Comparison of ENCODE assay signal across 8 mouse cellular contexts in the genomic region with DNA sequence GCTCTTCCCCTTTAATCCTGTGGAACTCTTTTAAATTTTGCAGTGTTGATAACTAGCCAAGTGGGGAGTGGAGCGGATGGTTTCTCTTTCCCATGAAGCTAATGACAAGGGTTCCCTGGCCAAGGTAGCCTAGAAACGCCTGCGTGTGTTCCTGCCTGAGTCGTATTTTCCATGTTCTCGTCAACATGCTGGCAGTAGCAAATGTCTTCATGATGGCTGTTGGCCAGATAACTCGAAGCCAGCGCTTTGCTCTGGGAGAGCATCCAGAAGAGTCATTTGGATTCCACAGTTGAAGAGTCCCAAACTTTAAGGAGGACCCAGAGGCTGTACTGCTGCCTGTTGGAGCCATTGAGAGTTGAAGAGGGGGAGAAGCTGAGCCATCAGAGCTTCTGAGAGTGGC. TPM values are rescaled to one million over a fixed set of nuclear protein-coding genes. Genes with fewer than 3 reads are reported as not detected.
DNase-seq lines count a peak whose midpoint lies in the region; ATAC-seq lines count a peak whose summit lies in the region.

No protein-coding gene starts in this region.

- 60% methylated on average over 7 of the region's 7 CpGs for WGBS in stomach, embryonic 15.5 days
- 85% methylated on average over 7 of the region's 7 CpGs for WGBS in liver, embryonic 11.5 days

- H3K9ac ChIP-seq in stomach, embryonic 15.5 days: no peak overlapping the region
- no peak overlapping the region for H3K9ac ChIP-seq in liver, embryonic 11.5 days (ENCODE audit: low read depth, low read length)

- H3K4me1 ChIP-seq in stomach, embryonic 15.5 days: no peaks in the 10 kb centered on the region
- H3K4me1 ChIP-seq in liver, embryonic 11.5 days (replicated peaks; ENCODE audit: control insufficient read depth, insufficient read depth, low read length): no peaks in the 10 kb centered on the region

- H3K4me3 ChIP-seq in stomach, embryonic 15.5 days (replicated peaks): no peak overlapping the region
- no peak overlapping the region for H3K4me3 ChIP-seq in liver, embryonic 11.5 days (ENCODE audit: low read depth, low read length)

- H3K27me3 ChIP-seq in stomach, embryonic 15.5 days (replicated peaks): no peaks in the 10 kb centered on the region
- H3K27me3 ChIP-seq in liver, embryonic 11.5 days (replicated peaks; ENCODE audit: control insufficient read depth, insufficient read depth, low read length): no peaks in the 10 kb centered on the region

- DNase-seq in right cerebral cortex, adult 18-20 months: peak; percentile 75
- no peak for DNase-seq in right cerebral cortex, postnatal 14 days
- DNase-seq in cerebellum, postnatal 25 days: peak; percentile 57 to 68
- peak; percentile 84 for DNase-seq in heart, postnatal 25 days (ENCODE audit: low spot score)
- peak; percentile 43 to 78 for DNase-seq in left cerebral cortex, postnatal 25 days (ENCODE audit: low spot score in 2 of 2)
- no peak for DNase-seq in liver, embryonic 11.5 days (ENCODE audit: low spot score)

- H3K4me2 ChIP-seq in stomach, embryonic 15.5 days: no peak overlapping the region
- no peak overlapping the region for H3K4me2 ChIP-seq in liver, embryonic 11.5 days

- intact Hi-C loops in heart, postnatal 25 days (cut with DNase I): loop anchor here (2.0 kb wide), 1 partner anchor 130 kb away; no protein-coding TSS in a partner anchor
- intact Hi-C loops in left cerebral cortex, postnatal 25 days (cut with DNase I): no loop called here

- H3K36me3 ChIP-seq in stomach, embryonic 15.5 days: no peaks in the 10 kb centered on the region
- H3K36me3 ChIP-seq in liver, embryonic 11.5 days (ENCODE audit: control insufficient read depth, insufficient read depth, low read length): no peaks in the 10 kb centered on the region

- peak overlapping the region; percentile 26; the same call in 1 of the 2 replicates for H3K27ac ChIP-seq in stomach, embryonic 15.5 days
- H3K27ac ChIP-seq in liver, embryonic 11.5 days (ENCODE audit: low read depth, low read length): no peak overlapping the region

- no peaks in the 10 kb centered on the region for H3K9me3 ChIP-seq in stomach, embryonic 15.5 days
- H3K9me3 ChIP-seq in liver, embryonic 11.5 days (ENCODE audit: control insufficient read depth, low read length): no peaks in the 10 kb centered on the region; the same call in 1 of the 2 replicates

- ATAC-seq in stomach, embryonic 15.5 days (ENCODE audit: insufficient read depth, low FRiP score, low read depth): peak; percentile 56; the same call in 1 of the 2 replicates
- no peak for ATAC-seq in erythroid progenitor cell, adult 5-6 weeks (replicated peaks; ENCODE audit: low FRiP score, poor library complexity, severe bottlenecking)
- no peak for ATAC-seq in liver, embryonic 11.5 days (replicated peaks; ENCODE audit: low FRiP score)

RNA-seq across cellular contexts. Expression of a gene that starts 25.8 kb away (rescaled TPM):
- total RNA-seq in heart, postnatal 25 days (2021): 100 to 1,000 TPM; 116 to 125 TPM
- total RNA-seq in left cerebral cortex, postnatal 25 days (2021): under 1 TPM; 0.34 to 0.62 TPM
- 36.5 and 48.9 TPM in 2 replicates for polyA plus RNA-seq in stomach, embryonic 15.5 days (2015; fragmentation: Nextera tagmentation; extraction: Ambion mirVana)
- total RNA-seq in erythroid progenitor cell, adult 5-6 weeks (2015; ENCODE audit: low replicate concordance): not detected in 2 replicates
- not detected in 2 replicates for total RNA-seq in erythroid progenitor cell, adult 5-6 weeks (2017; ENCODE audit: low replicate concordance)
- not detected in 2 replicates for polyA plus RNA-seq in liver, embryonic 11.5 days (2014; fragmentation: Nextera tagmentation; extraction: Ambion mirVana)

Comparison
In these comparisons a context has a peak if more than half of its experiments do, and no peak if none do; other contexts are left out.
1. DNase-seq: peak in right cerebral cortex, adult 18-20 months (single experiment), cerebellum, postnatal 25 days (2 of 2), heart, postnatal 25 days (single experiment) and left cerebral cortex, postnatal 25 days (2 of 2); none in right cerebral cortex, postnatal 14 days (single experiment) and liver, embryonic 11.5 days (single experiment).
2. RNA of a gene that starts 25.8 kb away (total RNA-seq): 116 to 125 TPM in heart, postnatal 25 days; 0.34 to 0.62 TPM in left cerebral cortex, postnatal 25 days and not detected in erythroid progenitor cell, adult 5-6 weeks; every median in the first group is over 10 times any median in the second.